Mouse (Mus musculus) spleen, postnatal 14 days (tissue): Measurements from ENCODE around the gene Zeb2.

Experiments used
- DNase-seq, 2 experiments: peaks; one replicate each; pipeline ENCODE4 v3.0.0; 2021 to 2022; ENCODE audit warnings: low spot score in 2 of 2

Gene Zeb2

DNA sequence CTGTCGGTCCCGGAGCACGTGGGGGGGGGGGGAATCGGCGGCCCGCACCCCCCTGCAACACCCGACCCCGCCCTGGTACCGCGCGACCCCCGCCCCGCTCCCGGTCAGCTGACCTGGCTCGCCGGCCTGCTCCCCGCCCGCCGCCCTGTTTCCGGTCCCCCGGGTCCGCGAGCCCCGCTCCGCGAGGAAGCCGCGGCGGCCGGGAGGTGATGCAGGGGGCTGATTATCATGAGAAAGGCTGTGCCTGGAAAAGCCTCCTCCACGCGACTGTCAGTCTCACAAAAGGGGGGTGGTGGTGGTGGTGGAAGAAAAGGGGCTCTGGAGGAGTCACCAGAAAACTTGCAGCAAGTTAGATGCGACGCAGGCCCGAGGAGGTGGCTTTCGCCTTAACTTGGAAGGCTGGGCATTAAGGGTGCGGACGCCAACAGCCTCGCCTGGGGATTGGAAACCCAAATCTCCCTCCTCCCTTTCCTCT is at the start of gene Zeb2:
TSS of gene Zeb2 (minus strand) at position 309 of the 475 bp plus-strand sequence.
- DNase-seq: peak; percentile 25 to 36

DNA sequence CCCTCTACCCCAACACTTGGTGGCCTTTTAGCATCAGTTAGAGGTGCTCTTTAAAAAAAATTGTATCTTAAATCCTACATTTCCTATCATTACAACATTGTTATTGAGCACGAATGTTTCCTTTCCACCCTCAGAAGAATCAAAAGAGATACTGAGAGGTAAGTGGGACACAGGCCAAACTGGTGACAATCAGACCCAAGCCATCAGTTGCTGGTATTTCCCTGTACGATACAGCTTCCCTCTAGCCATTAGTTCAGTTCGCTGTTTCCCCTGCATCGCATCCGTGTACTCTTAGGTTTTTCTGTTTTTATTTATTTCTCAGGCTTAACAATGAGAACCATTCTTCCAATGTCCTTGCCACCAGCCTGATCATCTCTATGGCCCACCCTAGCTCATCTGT is 41.6 kb upstream of the Zeb2 start:
- no peak for DNase-seq

DNA sequence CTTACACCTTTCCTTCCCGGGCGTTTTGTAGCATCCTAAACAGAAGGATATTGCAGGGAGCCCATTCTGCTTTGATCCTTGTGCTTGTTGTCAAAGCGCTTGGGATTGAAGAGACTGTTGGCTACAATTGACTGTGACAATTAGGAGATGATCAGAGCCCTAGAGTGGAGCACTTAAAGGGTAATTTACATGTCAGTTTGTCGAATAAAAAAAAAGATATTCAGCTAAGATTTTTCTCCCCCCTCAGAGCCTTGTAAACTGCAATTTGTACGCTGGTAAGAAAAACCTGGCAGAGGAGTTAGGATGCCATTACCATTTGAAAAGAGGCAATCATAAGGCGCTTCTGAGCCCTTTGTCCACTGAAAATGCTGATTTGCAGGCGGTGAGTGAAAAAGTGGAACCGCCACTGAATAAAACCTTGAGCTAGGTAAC is 41.2 kb upstream of the Zeb2 start:
- no peak for DNase-seq

DNA sequence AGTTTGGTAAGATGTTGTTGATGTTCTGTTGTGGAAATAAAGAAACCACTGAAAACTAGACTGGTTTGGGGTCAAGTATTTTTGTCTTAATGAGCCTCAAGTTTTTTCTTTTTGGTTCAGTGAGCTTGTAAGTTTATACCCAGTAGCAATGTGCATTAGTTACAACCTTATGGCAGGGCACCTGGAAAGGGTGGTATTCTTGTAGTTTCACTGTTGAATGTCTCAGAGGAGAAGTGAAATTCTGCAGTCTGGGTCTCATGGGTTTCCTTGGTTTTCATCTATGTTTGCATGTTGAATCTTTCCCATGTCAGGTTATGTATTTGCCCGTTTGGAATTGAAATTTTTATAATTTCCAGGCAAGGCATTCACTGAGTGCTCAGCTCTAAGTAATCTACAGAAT is 36.1 kb upstream of the Zeb2 start:
- DNase-seq: no peak

DNA sequence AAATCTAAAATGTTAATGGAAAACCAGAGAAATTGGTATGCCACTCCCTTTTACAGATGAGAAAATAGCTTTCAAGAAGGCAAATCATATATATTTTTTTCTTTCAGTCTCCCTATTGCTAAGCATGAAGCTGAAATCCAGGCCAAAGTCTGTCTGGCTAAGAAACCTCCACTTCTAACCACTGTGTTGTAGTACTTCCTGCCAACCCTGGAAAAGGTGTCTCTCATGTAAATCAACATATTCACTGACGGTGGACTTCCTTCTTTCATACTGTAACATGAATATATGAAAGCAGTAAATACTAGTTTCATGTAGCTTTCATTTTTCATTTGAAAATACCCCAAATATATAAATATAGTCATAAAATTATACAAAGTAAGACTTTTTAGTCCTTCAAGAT is 26.0 kb upstream of the Zeb2 start:
- no peak for DNase-seq

DNA sequence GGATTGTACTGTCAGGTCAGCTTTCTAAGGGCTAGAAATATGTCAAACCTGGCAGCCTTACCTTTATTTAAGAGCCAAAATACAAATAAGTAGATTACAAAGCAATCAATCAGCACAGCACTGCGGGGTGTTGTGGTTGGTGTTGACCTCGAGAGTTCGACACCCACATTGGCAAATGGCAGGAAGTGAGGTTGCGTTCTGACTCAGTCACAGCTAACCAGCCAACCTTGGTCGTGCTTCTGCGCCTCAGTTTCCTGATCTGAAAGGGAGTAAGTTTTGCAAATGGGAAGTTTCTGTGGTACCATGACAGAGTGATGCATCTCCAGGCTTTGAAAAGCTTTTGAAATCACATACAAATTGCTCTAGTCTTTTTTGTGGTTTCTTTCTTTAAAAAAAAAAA is 21.7 kb upstream of the Zeb2 start:
- DNase-seq: no peak

DNA sequence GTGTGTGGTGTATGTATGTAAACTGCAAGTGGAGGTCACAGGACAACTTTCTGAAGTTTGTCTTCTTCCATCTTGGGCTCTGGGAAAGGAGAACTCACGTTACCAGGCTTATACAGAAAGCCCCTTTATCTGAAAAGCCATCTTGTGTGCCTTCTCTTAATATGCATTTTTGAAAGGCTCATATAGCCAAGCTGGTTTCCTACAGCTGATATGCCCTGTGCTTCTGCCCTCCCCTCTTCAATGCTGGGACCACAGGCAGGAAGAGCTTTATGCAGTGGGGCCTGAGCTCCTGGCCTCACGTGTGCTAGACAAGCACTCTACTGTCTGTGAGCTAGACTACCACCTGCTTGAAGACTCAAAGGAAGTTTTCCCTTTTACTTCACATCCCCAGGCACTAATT is 19.6 kb upstream of the Zeb2 start:
- DNase-seq: no peak

DNA sequence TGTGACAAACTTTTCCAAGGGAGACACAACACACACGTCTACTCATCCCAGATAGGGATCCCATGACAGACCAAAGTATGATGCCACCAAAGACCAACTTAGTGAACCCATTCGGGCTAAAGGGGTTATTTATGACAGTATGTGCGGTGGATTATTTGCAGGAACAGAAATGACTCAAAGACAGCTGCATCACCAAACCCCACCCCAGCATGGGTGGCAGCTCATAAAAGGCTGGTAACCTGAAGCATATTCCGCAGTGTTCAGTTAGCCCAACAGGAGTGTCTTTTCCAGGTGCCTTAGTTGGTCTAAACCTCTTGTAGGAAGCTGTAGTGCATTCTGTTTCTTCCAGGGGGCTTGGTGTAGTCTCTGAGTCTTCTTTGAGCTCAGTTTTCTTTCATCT is 16.0 kb upstream of the Zeb2 start:
- no peak for DNase-seq

DNA sequence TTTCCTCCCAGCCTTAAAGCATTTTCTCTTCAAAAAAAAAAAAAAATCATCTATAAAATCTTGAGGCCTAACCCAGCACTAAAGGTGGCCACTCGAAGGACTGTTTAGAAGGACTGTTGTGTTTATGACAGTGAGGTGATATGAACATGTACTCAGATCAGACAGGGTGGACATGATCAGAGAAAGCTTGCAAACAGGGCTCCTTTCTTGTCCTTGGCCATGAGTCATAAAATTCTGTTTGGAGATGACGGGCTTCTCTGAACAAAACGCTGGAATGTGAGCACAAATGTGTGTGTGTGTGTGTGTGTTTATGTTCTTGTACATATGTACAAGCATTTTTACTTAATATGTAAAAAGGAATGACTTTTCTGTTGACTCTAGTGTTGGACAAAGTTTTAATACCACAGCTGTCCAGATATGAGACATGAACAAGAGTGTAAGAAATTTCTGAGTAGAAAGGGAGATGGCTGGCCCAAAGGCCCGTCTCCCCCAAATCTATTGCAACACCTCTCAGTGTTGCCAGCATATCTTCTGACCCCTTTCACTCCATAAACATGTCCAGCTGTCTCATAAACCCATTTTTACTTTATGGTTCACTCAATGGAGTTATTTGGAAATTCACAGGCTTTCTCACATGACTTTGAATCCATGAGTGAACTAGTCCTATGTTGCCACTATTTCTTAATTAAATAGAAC is 13.4 kb upstream of the Zeb2 start:
- no peak for DNase-seq

DNA sequence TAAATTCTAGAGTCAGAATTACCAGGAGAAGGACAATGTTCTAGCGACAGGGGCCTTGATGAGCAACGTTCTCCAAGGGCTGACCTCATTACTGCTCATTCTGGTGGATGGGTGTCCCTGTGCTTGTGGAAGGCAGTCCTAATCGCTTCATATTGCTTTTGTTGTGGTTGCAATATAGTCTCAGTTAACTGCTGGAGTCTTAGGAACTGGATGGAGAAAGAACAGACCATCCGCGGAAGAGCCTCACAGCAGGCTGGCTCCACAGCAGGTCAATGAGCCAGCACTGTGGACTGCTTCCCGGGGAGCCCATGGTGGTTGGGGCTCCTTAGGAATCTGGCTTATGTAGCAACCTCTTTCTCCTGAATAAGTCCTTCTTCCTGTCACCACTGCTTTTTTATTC is 12.4 kb upstream of the Zeb2 start:
- DNase-seq: no peak

DNA sequence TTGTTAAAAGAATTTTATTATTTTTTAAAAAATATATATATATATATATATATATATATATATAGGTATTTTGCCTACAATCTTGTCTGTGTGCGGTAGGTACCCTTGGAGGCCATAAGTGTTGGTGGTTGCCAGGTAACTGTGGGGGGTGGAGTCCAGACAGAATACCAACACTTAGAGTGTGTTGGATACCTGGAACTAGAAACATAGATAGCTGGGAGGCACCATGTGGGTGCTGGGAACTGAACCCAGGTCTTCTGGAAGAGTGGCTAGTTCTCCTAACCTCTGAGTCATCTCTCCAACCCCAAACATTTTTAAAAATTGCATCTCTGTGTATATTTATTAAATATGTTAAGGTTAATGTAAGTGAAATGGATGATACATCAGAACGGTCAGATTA is 11.5 kb upstream of the Zeb2 start:
- no peak for DNase-seq

DNA sequence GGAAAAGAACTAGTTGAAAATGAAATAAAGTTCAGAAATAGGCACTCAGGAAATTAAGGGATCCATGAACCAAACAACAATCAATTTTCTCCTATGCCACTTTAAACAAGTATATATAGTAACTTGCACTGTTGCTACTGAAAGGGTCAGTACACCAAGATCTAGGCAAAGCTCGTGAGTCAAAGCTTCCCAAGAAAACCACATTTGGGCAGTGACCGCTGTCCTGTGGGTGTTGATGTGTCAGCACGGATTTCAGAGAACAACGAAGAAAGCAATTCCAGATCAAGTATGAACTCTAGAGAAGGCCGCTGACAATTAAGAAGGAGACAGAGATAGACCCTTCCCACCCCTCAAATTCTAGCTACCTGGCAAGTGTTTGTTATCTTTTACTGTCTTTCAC is 9.2 kb upstream of the Zeb2 start:
- DNase-seq: no peak

DNA sequence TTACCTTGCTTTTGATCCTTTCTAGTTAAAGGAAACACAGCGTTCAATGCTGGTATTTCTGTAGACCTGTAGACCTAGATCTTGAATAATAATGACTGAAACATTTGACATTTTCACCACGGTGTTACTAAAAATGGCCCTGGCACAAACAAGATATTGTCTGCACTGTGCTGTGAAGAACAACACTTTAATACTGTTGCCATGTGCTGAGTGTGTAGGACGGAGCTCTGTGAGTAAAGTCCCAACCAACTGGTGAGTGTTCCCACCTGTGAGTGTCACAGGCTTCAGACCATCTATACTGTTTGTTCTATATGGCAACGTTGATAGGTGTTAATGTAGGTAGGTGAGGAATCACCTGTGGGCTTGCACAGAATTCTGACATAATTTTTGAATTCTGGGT is 8.0 kb upstream of the Zeb2 start:
- no peak for DNase-seq

DNA sequence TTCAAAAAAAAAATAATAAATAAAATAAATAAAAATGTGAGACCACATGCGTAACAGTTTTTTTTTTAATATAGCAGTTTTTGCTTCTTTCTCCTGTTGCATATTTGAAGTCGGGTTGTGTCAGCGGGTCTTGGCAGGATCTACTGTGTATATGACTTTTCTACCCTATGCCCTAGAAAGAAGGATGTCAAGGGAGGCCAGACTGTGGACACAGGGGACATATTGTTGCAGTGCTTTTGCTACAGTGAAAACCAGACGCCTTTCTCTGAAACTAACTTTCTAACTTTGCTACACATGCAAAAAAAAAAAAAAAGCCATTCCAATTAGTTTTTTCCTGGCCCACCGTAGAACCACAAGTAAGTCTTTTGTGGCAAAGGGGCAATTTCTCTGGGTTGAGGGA is 6.3 kb upstream of the Zeb2 start:
- no peak for DNase-seq

DNA sequence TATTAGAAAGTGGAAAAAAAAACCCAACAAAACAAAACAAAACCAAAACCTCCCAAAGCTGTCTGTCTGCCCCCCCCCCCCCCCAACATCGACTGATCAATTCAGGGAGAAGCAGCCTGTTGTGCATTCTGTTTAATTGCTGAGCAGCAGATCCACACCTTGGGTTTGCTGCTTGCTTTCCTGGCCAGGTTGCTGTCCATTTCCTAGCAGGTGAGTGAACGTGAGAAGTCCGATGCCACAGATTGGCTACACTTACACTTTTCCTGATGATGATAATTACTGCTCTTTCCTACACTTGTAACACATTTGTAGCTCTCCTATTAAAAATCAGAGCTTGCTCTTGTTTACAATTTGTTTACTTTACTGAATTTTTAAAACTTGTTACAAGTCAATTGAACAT is 926 bp upstream of the Zeb2 start:
- no peak for DNase-seq

DNA sequence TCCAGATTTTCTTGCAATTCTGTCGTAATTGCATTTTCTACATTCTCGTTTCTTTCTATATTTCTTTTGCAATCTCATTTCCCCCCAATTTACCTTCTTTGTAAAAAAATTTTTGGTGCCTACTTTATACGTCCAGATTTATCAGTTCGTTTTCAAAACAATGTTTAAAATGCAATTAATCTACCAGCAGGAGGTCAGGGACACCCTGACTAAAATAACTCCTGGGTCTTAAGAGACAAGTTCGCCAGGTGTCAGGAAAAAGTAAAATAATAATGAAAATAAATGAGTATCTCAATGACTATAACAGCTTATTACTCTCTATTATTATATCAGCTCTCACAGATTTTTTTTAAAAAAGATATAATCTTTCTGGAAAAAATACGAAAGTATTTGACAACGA is 397 bp upstream of the Zeb2 start:
- DNase-seq: no peak

DNA sequence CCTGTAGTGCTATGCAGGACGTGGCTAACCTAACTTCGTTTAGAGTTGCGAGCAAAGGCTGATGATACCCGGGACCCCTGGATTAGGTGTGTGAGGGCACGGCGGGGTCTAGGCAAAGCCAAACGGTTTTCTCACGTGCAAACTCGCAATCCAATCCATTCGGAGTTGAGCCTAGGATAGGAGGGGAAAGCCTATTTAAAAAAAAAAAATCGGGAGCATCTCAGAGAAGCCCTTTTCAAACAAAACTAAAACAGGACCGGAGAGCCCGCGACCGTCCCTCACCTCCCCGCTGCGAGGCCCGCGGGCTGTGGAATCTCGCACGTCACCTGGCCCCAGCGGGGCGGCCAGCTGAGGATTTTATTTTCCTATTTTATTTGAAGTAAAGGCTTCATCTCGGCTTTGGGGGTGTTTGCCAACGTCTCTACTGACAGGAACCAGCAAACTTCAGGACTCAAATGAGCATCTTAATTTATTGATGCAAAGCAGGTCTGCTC is 617 bp downstream of the Zeb2 start:
- DNase-seq: no peak

DNA sequence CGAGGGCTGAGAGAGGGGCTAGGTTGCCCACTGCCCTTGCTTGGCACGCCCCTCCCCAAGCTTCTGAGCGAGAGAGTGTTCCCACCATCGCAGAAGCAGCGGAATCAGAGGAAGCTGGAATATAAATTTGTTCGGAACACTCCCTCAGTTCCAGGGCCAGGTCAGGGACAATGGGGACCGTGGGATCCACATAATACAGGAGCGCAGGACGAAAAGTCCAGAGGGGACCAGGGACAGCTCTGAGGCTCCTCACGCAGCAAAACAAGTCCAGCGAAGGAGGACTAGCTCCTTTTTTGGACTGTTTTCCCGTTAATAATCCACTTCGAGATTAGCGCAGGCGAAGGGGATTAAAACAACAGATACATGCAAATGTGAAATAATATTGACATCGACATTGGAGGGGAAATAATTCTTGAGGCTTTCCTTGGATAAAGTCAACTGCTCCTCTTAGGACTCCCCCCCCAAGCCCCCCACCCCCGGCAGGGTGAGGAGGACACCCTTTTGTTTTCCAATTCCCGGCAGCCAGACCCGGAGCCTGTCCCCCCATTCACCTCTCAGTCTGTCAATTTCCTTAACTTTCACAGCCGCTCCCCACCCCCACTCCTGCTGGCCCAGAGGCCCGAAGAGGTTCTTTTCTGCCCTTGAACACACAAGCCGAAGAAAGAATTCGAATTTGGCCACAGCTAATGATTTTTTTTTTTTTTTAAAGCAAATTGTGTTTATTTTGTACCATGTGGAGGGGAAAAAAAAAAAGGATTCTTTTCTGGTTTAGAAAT is 1.3 kb downstream of the Zeb2 start:
- no peak for DNase-seq

DNA sequence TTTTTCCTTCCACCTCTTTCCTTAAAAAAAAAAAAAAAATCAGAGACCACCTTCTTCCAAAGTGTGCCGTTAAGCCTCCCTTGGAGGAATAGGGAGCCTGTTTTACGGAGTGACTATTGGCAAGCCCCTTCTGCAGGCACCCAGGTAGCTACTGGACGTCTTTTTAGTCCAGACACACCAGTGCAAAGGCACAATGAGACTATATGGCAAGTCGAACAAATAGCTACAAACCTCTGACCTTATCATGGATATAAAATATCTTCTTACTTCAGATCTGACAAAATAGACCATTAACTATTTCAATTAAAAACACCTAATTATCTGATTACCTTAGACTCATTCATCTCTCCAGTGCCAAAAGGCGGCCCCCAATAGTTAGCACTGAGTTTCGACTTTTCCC is 2.0 kb downstream of the Zeb2 start:
- DNase-seq: no peak

DNA sequence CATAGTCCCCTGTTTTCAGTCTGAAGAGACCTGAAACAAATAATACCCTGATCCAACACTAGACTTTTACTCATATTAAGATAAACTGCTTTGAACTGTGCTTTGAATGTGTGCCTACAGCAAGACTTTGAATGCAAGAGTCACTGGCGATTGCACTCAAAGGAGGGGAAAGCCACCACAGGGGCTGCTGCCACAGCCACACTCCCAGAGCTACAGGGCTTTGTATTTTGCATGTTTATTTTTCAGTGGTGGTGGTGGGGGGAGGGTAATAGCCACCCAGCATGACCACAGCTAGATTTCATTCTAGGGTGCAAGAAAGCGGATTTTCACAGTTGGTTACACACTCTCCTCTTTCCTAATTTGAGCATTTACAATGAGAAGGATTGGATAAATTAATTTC is 2.6 kb downstream of the Zeb2 start:
- no peak for DNase-seq

DNA sequence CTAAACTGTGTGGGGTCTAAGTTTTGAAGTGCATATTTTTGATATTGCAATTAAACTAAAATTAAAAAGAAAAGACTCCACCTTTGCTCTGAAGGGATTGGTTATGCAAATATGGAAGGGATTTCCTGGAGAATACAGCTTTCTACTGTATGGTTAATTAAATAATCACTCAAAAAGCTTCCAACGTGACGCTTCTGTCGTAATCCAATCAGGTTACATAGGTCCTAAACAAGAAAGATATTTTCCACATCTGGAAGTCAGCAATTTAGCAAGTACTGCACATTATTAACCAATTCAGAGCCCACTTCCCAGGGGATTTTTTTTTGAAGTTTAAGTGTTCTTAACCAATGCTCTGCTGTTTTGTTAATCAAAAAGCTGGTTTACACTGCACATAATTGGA is 3.3 kb downstream of the Zeb2 start:
- DNase-seq: no peak

DNA sequence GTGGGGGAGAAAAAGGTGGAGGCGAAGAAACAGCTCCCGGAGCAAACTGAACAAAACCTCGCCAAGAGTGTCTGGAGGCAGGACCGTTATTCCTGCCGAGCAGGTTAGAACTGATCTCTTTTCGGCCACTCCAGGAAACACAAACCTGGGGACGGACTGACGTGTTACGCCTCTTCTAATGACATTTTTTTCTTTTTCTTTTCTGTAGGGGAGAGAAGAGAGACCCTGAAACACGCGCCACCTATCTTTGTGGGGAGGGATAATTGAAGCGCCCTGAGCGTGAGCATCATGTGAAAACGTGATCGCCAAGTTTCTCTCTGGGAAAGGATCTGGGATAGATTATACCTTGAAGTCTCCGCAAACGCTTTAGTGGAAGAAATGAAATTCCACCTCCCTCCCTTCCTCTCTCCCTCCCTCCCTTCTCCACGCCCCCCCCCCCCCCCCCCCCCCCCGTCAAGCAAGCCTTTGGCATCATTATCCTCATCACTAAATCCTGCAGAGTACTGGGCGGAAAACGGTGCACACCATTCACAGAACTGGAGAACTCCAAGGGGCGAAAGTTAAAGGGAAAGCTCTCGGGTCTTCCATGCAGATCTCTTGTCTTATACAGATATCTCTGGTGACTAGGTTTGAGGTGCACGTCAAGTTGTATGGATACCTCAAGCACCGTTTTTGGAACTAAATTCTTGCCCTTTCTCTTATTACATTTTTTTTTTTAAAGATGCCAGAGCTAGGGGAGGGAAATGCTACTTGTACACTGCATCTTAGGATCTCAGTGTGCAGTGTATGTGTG is 4.1 kb downstream of the Zeb2 start:
- peak in 1 of 2 experiments; percentile 25 for DNase-seq
